Mouse (Mus musculus) layer of hippocampus, postnatal 36 days (tissue): ENCODE results near the gene Dnajc14. TPM values are rescaled to one million over a fixed set of nuclear protein-coding genes. Genes with fewer than 3 reads are reported as not detected.

Source experiments
- DNase-seq, 2 experiments: peaks; one replicate each; pipeline ENCODE4 v3.0.0; 2022
- total RNA-seq, 2 experiments: library from RNA; stranded (reverse); gene quantifications; 2 replicates each; pipeline ENCODE4 v1.2.3; 2021

Gene Dnajc14
- total RNA-seq = 10 to 100 TPM; 65.3 to 69.1 TPM

DNA sequence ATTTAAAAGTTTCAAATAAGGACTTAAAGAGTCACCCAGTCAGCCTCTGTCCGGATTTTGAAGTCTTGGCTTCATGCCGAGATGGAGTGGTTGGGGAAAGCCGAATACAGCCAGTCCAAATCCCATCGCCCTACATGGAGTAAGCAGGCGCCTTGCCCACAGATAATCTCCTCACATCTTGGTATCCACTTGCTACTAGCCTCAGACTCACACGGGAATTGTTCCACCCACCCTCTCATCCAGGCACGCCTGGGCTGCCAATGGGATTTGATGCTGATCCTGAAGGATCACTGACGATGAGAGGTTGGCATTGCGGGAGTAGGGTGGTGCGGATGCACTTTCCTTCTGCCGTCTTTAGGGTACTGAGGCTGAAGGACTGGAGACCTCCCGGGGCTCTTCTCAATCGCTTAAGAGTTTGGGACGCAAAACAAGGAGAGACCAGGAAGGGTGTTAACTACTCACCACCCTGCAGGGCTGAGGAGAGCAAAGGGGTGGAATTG, at the start of gene Dnajc14:
Dnajc14 (plus strand) TSS at position 292 of the 500 bp plus-strand sequence.
- peak; percentile 71 to 74 for DNase-seq

DNA sequence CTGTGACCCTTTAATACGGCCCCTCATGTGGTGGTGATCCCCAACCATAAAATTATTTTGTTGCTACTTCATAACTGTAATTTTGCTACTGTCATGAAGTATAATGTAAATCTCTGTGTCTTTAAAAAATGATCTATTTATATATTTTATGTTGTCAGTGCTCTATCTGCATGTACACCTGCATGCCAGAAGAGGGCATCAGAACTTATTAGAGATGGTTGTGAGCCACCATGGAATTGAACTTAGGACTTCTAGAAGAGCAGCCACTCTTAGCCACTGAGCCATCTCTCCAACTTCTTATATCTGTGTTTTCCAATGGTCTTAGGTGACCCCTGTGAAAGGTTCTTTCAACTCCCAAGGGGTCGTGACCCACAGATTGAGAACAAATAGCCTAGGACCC, 31.0 kb upstream of the Dnajc14 start:
- DNase-seq = no peak

DNA sequence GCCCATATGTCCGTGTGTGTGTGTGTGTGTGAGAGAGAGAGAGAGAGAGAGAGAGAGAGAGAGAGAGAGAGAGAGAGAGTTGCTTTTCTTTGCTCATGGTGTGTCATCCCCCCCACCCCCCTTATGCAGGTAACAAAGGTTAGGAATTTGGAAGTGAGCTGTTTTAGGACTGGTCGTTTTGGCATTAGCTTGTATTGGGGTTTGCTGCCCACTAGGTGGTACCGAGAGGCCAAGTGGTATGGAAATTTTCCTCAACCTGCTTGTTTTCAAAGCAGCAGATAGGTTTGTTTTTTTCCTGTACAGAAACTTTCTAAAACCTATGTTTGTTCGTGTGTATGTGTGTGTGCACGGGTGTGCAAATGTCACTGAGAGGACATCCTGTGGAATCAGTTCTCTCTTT, 30.2 kb upstream of the Dnajc14 start:
- DNase-seq = no peak

DNA sequence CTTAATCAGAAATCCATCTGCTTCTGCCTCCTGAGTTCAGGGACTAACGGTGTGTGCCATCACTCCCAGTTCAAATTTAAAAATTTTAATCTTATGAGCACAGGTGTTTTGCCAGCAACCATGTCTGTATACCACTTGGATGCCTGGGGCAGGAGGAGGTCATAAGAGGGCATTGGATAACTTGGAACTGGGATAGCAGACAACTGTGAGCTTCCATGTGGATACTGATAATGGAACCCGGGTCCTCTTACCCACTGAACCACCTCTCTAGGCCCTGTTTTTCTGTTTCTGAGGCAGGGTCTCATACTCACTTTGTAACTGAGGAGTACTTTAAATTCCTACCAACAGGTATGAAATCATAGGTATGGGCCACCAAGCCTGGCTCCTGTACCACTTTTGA, 25.4 kb upstream of the Dnajc14 start:
- DNase-seq = no peak

DNA sequence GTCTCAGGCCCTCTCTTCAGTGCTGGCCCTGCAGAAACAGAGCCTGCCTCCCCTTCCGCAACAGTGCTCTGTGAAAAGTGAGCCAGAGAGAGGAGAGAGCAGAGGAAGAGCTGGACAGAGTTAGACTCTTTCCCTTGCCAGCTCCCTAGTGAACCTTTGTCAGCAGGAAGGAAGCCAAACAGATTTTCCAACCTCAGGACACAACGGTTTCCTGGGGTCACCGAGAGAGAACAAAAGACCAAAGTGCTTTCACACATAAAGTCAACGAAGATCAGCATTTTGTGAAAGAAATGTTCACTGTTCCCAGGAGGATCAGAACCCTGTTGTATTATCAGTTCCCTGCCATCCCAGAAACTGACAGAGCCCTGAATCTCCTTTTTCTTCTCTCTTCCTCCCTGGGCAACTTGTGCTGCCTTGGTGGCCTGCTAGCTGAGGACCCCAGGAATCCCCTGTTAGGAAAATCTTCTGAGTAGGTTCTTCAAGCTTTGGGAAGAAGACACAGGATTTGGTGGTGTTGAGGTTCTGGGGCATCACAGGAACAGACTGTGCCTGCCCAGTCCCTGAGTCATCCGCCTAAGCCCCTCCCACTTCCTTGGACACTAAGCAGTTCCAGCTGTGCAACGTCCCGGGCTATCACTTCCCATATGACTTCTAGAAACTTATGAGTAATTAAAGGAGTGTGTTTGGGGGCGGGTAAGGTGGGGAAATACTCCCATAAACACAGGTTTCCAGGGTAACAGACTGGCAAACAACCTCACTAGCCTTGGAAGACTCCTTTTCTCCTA, 24.7 kb upstream of the Dnajc14 start:
- no peak for DNase-seq

DNA sequence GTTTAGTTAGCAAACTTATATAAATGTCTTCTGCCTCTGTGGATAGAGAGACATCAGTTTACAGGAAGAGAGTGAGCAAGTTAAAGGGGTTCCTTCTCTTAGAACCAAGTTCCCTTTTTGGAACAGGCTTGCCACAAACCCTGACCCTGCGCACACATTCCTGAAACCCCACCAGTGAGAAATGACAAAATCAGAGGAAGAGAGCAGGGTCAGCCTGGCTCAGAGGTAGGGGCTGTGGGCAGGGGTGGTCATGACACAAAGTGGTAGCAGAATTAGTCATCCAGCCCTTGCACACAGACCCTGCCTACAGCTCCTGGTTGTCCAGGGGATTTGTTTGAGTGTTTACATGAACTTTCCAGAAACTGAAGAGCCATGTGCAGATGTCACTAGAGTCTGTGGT, 23.7 kb upstream of the Dnajc14 start:
- DNase-seq = no peak

DNA sequence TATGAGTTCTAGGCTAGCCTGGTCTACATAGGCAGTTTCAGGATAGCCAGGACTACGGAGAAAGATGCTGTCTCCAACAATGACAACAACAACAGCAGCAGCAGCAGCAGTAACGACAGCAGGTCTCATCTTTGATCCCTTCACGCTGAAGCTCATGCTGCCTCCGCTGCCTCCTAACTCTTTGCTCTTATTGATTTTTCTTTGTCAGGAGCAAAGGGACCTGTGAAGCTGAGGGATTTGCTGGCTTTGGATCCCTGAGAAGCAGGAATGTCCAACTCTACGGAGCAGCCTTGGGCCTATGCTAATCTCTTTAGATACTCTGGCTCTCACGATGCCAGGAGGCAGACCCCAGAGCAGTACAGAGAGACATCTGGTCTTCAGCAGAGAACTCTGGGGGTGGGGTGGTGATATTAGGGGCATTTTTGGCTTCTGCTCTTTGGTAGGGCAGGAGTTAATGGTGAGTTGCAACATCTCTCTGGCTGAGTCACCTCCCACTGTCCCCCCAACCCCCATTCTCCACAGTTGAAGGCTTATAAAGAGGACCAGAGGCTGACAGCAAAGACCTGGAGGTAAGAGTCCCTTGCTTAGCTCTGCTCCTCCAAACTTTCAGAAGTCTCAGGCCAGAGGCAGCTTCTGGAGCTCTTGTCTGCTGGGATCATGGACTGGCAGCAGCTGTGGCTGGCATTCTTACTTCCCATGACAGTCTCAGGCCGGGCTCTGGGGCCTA, 13.3 kb upstream of the Dnajc14 start, which contains the start of gene Mmp19:
Mmp19 (plus strand) TSS at position 513 of the 727 bp plus-strand sequence.
- no peak for DNase-seq

DNA sequence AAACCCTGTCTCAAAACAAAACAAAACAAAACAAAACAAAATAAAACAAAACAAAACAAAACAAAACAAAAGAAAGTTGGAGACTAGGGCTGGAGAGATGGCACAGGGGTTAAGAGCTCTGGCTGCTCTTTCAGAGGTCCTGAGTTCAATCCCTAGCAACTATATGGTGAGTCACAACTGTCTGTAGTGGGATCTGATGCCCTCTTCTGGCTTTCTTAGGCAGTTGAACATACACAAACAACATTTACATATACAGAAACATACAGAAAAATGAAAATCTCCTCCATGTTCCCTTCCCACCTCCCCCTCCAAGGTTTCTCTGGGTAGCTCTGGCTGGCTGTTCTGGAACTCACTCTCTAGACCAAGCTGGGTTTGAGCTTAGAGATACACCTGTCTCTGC, 11.8 kb upstream of the Dnajc14 start:
- DNase-seq = no peak

DNA sequence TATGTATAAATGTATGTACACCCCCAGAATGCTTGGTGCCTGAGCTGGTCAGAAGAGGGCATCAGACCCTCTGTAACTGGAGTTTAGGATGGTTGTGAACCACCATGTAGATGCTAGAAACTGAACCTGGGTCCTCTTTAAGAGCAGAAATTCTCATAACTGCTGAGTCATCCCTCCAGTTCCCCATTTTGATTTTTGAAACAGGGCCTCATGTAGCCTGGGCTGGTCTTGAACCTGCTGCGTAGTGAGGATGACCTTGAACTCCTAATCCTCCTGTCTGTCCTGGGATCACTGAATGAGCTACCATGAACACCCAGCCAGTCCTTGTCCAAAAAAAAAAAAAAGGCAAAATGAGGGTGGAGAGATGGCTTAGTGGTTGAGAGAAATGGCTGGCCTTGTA, 10.6 kb upstream of the Dnajc14 start:
- DNase-seq = no peak

DNA sequence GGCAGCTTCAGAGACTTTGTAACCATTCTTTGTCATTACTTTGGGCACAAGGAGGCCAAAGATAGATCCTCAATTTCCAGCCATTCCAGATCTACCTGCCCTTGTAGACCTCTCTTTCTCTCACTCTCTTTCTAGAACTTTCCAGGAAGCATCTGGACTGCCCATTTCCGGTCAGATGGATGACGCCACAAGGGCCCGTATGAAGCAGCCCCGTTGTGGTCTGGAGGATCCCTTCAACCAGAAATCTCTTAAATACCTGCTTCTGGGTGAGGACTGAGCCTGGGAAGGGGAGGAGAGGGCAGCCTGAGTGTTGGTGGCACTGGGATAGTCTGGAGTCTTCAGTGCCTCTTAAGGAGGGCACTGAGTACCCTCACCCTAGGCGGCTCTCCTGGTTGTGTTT, 9.5 kb upstream of the Dnajc14 start:
- DNase-seq = no peak

DNA sequence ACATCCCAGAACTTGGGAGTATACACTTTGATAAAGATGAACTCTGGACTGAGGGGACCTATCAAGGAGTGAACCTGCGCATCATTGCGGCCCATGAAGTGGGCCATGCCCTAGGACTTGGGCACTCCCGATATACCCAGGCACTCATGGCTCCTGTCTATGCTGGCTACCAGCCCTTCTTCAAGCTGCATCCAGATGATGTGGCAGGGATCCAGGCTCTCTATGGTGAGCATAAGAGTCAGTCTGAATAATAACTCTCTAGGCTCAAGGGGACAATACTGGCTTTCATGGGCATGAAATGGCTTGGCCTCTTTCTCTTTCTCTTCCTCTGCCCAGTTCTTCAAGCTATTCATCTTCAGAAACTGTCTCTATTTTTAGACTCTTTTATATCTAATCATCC, 8.3 kb upstream of the Dnajc14 start:
- no peak for DNase-seq

DNA sequence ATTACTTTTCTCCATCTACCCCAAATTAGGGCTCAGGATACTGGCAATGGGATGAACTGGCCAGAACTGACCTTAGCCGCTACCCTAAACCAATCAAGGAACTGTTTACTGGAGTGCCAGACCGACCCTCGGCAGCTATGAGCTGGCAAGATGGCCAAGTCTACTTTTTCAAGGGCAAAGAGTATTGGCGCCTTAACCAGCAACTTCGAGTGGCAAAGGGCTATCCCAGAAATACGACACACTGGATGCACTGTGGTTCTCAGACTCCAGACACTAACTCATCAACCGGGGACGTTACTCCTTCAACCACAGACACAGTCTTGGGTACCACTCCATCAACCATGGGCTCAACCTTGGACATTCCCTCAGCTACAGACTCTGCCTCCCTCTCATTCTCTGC, 5.2 kb upstream of the Dnajc14 start:
- no peak for DNase-seq

DNA sequence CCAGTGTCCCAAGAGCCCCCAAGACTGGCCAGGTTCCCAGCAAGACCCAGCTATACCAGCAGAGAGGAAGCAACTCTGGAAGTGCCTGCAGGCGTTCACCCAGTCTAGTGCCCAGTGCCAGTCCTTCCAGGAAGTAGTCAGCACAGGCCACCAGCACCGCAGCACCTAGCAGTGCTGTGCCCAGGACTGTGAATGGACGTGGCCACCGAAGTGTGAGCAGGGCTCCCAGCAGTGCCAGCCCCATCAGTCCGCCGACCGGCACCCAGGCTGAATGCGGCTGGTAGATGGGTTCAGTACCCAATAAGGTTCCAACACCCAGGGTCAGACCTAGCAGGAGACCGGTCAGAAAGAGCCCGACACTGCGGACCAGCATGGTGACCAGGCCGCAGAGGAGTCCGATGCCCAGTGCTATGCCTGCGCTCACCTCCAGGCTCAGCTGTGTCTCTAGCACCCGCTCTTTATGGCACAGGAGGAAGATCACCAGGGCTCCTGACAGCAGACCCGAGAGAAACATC, 1.8 kb upstream of the Dnajc14 start:
- no peak for DNase-seq

DNA sequence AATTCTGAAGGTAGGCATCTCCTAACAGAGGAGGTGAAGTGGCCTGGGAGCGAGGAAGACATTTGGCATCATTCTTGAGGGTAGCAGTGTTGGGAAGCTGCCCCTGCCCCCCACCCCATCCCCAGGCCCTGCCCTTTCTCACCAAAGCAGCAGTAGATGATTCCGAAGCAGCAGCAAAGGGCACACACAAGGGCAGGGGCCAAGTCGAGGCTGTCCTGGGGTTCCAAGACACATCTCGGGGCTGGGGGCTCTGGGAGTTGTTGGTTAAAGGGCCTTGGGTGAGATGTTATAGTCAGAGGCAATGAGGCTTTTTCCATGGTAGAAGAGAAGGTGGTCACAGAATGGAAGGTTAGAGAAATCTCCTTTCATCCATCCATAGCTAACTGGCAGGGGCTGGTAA, 906 bp upstream of the Dnajc14 start:
- no peak for DNase-seq

DNA sequence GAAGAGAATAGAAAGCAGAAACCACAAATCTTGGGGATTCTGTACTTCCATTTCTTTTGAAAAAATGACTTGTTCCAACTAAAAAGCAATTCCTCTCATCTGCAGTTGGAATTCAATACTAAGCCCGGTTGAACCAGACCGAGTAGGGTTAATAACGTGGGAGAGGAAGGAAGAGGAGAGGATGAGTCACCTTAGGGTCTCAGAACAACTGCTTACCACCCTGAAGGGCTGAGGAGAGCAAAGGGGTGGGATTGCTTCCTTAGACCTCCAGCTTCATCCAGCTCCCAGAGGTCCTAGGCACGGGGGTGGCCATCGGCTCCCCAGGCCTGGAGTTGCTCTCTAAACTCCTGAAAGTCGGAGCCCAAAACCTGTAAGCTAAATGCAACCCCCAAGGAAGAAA, 501 bp upstream of the Dnajc14 start:
- no peak for DNase-seq

DNA sequence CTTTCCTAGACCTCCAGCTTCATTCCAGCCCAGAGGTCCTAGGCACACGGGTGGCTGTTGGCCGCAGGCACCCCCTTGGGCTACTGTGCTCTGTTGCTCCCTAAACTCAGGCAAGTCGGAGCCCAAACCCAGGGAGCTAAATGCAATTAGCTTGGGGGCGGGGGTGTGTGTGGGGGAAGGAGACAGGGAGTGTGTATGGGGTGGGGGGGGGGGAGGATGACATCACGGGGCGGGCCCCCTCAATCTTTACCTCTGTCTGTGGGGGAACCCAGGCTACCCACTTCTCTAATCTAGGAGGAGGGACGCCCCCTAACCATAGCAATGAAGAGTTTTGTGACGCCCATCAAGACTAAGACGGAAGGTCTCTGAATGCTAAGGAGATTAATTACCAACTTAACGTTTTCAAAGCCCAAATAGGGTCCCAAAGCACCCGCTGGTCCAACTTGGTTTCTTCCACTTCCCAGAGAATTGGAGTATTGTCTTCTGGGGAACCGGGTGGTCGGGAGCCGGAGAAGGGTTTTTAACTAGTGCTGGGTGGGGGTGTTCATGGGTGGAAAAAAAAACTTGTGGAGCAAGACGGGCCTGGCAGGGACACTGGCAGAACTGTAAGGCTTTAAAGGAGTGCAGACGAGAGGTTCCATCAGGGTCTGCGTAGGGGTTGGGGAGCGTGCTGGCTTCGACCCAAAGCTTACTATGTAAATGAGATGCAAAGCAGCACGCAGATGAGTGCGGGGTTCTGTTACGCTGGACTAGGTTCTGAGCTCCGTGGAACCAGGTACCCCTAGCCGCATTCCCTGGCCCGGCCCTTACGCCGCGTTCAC, 619 bp downstream of the Dnajc14 start, which contains the start of gene Tmem198b:
Tmem198b (minus strand) TSS at position 100 of the 821 bp plus-strand sequence.
- DNase-seq = peak; percentile 76

DNA sequence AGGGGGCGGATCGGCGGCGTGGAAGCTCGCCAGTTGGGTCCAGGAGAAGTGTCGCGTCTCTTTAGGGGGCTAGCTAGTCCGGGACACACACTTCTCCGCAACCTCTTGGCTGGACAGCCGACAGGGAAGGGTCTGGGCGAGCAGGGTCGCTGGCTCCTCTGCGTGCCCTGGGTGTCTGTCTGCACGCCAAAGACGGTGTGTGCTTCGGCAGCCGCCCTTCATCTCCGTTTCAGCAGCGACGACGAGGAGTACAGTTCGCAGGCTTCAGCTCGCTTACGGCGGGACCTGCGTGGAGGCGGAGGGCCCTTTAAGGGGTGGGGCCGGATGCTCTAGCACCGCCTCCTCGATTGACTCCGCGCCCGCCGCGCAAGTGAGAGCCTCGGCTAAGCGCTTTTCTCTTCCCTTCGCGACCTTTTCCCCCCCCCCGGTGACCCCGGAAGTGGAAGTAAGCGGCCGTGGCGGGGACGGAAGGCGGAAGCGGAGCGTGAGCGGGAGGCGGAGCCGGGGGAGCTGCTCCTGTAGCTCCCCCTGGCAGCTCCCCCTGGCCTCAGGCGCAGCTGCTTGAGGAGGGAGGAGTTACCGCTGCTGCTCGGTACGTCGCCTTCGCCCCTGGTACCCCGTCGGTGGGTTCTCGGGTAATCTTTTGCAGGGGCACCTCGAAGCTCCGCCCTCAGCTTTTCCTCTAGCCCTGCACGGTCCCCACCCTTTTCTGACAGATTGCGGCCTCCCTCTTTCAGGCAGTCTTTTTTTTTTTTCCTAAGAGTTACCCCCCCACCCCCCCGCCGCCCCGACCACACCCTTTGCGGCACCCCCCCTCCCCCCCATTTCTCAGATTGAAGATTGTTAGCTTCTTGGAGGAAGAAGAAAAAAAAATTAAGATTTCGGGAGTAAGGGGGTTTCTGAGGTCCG, 1.5 kb downstream of the Dnajc14 start:
- DNase-seq = peak; percentile 92 to 93

DNA sequence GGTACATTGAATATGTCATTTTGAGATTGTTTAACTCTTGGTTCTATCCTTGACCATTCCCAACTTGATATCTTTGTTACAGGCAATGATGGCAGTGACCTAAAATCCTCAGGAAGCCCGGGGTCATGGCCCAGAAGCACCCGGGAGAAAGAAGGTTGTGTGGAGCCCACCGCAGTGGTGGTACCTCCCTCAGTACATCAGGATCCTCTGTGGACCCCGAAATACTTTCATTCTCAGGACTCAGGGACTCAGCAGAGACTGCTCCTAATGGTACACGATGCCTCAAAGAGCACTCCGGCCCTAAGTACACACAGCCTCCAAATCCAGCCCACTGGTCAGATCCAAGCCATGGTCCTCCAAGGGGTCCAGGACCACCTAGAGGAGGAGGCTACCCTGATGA, 2.2 kb downstream of the Dnajc14 start:
- DNase-seq = no peak

DNA sequence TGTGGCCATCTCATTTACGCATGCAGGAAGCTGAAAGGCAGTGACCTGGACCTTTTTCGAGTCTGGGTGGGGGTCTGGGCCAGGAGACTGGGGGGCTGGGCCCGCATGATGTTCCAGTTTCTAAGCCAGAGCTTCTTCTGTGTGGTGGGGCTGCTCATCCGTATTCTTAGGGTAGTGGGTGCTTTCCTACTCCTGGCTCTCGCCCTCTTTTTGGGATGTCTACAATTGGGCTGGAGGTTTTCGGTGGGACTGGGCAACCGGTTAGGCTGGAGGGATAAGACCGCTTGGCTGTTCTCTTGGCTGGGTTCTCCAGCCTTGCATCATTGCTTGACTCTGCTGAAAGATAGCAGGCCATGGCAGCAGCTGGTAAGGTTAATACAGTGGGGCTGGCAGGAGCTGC, 3.2 kb downstream of the Dnajc14 start:
- DNase-seq = no peak

DNA sequence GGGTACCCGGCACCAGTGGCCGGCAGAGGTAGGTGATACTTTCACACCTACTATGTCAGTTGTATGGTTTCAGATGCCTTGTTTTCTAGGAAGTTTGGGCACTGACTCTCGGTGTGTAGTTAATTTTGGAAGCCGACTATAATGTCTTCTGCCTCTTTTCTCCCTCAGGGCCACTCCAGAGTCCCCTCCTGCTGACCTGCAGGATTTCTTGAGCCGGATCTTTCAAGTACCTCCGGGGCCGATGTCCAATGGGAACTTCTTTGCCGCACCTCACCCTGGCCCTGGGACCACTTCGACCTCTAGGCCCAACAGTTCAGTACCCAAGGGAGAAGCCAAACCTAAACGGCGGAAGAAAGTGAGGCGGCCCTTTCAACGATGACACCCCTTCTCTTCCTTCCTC, 13.2 kb downstream of the Dnajc14 start, which contains the start of gene Sarnp:
Sarnp (plus strand) TSS at position 301 of the 400 bp plus-strand sequence.
- DNase-seq = no peak

DNA sequence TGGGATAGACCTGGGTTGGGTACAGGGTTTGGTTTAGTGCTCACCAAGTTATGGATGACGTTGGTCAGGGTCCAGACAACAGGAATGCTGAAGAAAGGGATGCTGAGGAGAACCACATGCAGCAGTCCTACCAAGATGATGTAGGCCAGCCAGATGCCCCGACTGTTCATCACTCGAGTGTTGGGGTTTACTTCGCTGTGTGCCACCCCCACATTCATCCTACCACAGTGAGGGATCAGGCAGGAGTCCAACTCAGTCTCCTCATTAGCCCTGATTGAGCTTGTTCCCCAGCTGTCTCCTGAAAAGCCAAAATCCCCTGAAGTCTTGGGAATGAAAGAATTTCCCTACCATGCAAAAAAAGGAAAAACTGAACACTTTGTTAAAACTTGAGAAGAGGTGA, 16.4 kb downstream of the Dnajc14 start:
- DNase-seq = no peak
